Mouse (Mus musculus) spleen, adult 12 weeks (tissue): ENCODE data around the gene Tmem35b.

Source experiments
- DNase-seq: peaks from one replicate; pipeline ENCODE4 v3.0.0; 2022; ENCODE audit warnings: low spot score

Gene Tmem35b

DNA sequence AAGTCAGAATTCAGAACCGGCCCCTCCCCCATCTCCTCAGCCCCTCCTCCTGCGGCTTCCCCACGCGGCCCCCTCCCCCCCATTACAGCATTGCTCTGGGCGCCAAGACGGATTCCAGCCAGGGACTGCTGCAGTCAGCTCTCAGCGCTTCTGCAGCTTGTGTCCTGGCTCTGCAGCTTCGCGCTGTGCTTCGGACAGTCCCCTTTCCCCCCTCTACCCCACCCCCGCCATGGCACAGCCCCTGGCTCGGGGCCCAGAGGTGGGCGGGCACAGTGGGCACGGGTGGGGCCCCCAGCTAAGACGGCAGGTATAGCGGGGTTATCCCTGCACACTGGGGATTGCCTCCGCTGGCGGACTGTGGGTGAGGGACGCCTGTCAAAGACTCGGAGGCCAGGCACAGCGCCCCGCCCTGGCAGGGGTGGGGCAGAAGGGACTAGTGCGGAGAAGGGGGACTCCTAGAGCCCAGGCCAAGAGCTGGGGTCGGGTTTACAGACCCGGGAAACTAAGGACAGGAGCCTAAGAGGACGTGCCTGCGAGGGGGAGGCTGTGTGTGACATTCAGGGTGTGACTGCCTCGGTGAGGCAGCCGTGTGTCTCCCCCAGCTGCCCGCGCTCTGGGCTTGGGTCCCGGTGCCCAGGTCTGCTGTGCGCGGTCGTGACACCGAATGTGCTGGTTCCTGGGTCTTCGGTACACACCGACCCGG lies 44.9 kb downstream of the Tmem35b start:
- DNase-seq = no peak

DNA sequence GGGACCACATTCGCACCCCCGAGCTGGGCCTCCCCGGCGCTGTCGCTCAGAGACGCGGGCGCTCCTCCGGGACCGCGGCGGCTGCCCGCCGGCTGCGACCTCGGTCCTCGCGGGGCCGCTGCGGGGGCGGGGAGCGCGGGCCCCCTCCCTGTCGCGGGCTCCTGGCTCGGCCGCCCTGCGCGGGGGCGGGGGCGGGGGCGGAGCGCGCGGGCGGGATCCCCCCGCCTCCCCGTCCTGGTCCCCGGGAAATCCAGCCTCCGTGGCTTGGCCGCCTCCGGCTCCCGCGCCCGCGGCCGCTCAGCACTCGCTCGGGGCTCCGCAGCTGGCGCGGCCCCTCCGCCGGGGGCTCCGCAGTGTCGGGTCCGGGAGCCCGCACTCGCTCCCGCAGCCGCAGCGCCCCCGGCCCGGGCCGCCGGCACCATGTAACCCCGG lies 45.4 kb downstream of the Tmem35b start, which contains the start of gene Dlgap3:
Gene Dlgap3 (plus strand): TSS at position 291 of the 432 bp plus-strand sequence.
- DNase-seq = no peak

DNA sequence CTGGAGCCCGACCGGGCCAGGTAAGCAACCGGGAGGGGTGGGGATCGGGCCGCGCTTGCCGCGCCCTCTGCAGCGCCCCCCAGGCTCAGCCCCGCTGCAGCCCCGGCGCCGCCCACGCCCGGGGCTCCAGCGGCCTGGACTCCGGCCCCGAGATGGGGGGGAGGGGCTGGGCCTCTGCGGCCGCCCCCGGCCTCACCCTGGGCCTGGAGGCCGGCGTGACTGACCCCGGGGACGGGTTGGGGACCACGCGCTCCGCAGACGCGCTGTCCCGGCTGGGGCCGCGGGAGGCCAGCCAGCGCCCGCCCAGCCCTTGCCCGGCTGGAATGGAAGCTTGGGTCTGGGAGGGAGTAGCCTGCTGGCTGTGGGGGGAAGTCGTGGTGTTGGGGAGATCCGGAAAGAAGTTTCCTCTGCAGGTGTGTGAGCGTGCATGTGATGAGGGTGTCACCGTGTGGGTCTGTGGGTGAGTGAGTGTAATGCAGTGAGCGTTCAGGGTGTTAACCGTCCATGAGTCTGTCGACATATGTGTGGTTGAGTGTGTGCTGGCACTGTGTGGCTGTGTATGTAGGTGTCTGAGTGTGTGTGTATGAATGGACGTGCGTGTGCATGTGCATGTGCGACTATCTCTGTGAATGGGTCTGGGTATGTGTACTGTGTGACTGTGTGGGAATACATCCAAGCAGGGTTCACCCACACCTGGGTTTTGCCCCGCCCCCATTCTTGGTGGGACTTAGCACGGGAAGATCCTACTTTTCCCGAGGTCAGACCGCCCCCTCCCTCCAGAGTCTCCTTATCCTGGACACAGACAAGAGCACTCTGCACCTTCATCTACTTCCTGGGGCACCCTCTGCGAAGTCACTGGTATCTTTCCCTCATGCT lies 46.1 kb downstream of the Tmem35b start:
- DNase-seq = no peak

DNA sequence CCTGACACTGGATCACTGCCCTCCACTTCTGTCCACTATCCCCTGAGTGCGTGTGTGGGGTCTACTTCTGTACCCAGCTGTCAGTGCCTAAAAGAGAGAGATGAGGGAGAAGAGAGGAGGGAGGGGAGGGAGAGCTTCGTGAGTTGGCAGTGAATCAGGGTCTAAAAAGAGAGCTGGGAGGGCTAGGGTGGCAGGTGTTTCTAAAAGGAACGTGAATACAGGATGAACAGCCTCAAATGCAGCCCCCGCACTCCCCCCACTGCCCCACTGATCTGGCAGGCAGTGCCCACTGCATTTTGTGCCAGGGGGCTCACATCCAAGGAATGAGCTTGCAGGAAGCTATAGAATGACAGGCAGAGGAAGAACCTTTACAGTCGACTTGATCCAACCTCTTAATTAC lies 47.4 kb downstream of the Tmem35b start:
- no peak for DNase-seq

DNA sequence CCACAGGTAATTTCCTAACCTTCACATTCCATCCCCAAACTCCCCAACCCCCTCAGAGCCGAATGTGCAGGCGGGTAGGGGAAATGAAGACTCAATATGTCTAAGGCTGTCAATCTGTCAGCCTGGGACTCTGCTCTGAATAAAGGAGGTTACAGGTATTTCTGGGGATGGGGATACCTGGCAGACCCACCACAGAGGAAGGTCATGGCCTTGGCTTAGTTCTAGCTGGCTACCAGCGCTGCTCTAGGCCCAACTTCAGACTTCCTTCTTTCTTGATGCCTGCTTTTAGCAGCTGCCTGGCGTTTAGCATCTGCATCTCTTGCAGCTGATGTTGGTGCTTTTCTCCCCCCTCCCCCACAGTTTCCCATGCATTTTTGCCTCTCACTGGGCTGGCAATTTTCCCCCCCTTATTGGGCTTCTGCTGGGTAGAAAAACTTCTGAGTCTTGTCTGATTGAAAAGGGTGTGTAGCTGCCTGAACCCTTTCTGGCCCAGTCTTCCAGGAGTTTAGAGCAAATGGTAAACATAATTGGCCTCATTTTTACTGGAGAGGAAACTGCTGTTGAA lies 47.9 kb downstream of the Tmem35b start:
- DNase-seq = no peak

DNA sequence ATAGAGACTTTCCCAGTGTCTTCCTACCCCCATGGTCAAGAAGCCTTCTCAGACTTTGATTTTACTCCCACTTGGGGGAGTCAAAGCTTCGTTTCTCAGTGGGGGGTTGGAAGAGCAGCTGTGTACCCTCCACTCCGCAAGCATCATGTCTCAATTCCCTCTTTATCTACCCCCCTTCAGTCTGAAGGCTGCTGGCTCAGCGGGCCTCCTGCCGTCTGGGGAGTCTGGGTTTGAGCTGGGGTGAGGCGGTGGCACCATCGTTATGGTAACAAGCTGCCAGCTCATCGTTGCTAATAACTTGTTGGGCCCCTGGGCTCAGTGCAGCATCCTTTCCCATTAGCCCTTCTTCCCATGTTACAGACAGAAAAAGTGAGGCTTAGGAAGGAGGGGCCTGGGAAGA lies 48.6 kb downstream of the Tmem35b start:
- DNase-seq = no peak

DNA sequence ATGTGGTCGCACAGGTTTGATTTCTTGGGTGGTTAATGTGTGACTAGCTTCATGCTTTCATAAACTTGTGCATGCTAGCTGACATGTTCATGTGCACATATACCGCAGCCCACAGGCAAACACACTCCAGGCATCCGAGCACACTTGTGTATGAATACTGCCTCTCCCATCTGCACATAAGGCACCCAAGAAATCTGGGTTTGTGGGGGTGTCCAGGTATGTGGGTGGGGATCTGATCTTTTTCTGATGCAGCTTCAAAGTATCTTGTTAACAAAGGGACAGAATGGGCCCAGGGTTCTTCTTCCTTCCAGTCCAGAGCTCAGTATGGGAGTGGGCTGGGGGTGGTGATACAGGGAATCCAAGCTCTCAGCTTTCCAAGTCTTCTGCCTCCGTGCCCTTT lies 49.1 kb downstream of the Tmem35b start:
- no peak for DNase-seq

DNA sequence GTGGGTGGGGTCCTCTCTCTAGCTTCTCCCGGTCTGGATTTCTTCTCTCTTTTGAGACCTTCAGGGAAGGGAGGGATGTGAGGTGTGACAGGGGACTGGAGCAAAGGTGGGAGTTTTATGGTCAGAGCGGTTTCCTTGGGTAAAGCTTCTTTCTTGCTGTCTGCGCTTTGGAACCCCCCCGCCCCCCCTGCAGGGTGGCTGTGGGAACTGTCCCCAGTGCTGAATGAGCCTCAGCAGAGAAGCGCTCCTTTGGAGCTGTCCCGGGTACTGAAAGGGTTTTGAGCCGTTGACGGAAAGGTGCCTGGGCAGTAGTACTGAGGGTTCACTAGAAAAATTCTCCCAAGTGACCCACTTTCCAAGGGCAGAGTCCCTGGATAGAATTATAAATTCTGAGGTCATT lies 50.0 kb downstream of the Tmem35b start:
- DNase-seq = no peak

DNA sequence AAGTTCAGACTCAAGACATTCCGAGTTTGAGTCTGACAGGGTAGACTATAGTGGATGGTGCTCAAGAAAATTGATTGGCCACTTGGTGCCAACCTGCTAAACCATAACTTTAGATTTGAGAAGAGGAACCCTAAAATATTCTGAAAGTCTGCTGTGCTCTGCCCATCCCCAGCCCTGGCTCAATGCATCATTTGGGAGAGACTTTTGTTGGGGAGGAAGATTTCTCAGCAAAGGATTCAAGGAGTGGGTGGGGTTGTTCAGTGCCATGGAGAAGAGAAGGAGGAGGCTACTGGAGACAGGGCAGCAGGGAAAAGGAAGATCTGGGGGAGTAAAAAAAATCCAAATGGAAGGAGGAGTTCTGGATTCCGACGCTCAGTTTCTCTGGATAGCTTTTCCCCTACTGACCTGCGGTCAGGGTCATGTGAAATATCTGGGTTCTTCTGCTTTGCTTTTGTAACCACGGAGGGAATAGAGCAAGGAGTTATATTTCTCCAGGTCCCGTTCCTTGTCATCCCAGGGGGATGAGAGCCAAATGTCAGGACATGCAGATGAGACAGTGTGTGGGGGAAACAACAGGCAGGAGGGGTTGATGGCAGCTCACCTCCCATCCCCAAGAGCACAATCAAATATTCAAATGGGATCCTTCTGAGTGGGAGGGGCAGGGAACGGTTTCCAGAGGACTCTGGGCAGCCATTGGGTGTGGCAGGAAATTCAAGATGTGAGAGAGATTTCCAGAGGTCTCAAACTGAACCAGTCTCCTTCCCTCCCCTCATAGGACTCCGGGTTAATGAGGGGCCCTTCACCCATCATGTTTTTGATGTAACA lies 50.8 kb downstream of the Tmem35b start:
- no peak for DNase-seq

DNA sequence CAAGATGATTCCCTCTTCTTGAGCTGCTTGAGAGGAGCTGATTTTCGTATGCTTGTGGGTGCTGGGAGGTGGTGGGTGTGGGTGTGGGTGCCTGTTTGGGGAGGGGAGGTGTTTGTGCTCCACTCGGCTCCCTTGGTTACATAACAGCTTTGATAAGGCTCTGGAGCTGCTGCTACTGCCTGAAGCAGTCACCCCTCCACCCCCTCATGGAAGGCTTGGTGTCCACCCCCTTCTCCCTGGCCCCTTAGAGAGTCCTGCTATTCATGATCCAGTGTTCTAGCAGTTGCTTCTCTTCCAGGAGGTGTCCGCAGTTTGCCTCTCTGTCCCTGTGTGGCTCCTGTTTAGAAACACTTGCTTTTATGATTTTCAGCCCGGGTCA lies 51.4 kb downstream of the Tmem35b start:
- DNase-seq = no peak

DNA sequence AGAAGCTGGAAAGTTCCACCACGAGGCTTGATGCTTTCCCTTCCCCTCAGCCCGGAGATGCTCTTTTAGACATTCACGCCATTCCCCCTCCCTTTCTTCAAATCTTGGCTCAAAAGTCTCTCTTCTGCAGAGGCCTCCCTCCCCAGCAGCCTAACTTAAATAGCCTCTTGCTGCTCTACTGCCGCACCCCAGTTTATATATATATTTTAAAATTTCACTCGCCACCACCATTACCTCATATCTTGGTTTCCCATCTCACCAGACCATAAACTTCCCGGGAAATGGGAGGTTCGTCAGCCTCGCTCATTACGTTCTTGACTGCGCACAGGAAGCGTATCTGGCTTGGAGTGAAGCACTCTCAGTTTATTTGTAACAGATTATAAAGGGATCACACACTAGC lies 54.5 kb downstream of the Tmem35b start:
- no peak for DNase-seq

DNA sequence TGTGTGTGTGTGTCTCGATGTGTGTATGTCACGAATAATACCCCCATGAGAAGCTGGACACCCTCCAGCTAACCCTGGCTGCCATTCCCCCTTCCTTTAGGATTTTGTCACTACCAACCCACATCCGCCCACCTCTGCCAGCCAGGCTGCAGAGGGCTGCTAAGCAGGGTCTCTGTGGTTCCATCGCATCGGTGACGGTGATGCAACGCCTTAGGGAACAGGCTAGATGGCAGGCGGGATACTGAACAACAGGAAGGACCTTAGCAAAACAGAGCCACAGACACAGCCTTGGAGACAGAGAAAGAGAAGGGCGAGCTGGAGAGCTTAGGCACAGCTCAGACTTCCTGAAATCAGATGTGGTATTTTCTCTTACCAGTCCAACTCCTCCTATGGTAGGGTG lies 55.2 kb downstream of the Tmem35b start:
- no peak for DNase-seq
